Mouse (Mus musculus): Measurements from ENCODE around the gene Phactr2.

Gene Phactr2

GRCm38 (mm10) chr10:13448283-13449045 lies 25.7 kb downstream of the Phactr2 start:
- DNase-seq (ENCODE audit: low read depth, low spot score): no peak

- no peak for DNase-seq (ENCODE audit: low read depth, low spot score)
These were observed 27.4 kb downstream of the Phactr2 start for GRCm38 (mm10) chr10:13446791-13447249.

- no peak for DNase-seq (ENCODE audit: low read depth, low spot score)
These were observed 30.0 kb downstream of the Phactr2 start for GRCm38 (mm10) chr10:13444257-13444656.

- DNase-seq (ENCODE audit: low read depth, low spot score): no peak
These were observed 30.6 kb downstream of the Phactr2 start for GRCm38 (mm10) chr10:13443647-13444046.

- no peak for DNase-seq (ENCODE audit: low read depth, low spot score)
These were observed 33.9 kb downstream of the Phactr2 start for GRCm38 (mm10) chr10:13440292-13440691.

GRCm38 (mm10) chr10:13438118-13438821 lies 35.9 kb downstream of the Phactr2 start:
- no peak for DNase-seq (ENCODE audit: low read depth, low spot score)

GRCm38 (mm10) chr10:13437011-13437410 lies 37.2 kb downstream of the Phactr2 start:
- no peak for DNase-seq (ENCODE audit: low read depth, low spot score)

GRCm38 (mm10) chr10:13433016-13433415 lies 41.2 kb downstream of the Phactr2 start:
- DNase-seq (ENCODE audit: low read depth, low spot score): no peak

GRCm38 (mm10) chr10:13431641-13432540 lies 42.3 kb downstream of the Phactr2 start:
- DNase-seq (ENCODE audit: low read depth, low spot score): no peak

GRCm38 (mm10) chr10:13429766-13430165 lies 44.4 kb downstream of the Phactr2 start:
- DNase-seq (ENCODE audit: low read depth, low spot score): peak; percentile 36

- DNase-seq (ENCODE audit: low read depth, low spot score): no peak
These were observed 45.0 kb downstream of the Phactr2 start for GRCm38 (mm10) chr10:13429240-13429639.

- no peak for DNase-seq (ENCODE audit: low read depth, low spot score)
These were observed 45.7 kb downstream of the Phactr2 start for GRCm38 (mm10) chr10:13428536-13428935.

GRCm38 (mm10) chr10:13427599-13427998 lies 46.6 kb downstream of the Phactr2 start:
- DNase-seq (ENCODE audit: low read depth, low spot score): no peak

- DNase-seq (ENCODE audit: low read depth, low spot score): no peak
These were observed 49.0 kb downstream of the Phactr2 start for GRCm38 (mm10) chr10:13425198-13425597.

GRCm38 (mm10) chr10:13424508-13424907 lies 49.7 kb downstream of the Phactr2 start:
- no peak for DNase-seq (ENCODE audit: low read depth, low spot score)

- no peak for DNase-seq (ENCODE audit: low read depth, low spot score)
These were observed 50.2 kb downstream of the Phactr2 start for GRCm38 (mm10) chr10:13424015-13424414.

- DNase-seq (ENCODE audit: low read depth, low spot score): no peak
These were observed 52.1 kb downstream of the Phactr2 start for GRCm38 (mm10) chr10:13422121-13422520.

GRCm38 (mm10) chr10:13419246-13419645 lies 55.0 kb downstream of the Phactr2 start:
- no peak for DNase-seq (ENCODE audit: low read depth, low spot score)

GRCm38 (mm10) chr10:13415489-13416104 lies 58.6 kb downstream of the Phactr2 start:
- no peak for DNase-seq (ENCODE audit: low read depth, low spot score)

GRCm38 (mm10) chr10:13412202-13412923 lies 61.8 kb downstream of the Phactr2 start:
- DNase-seq (ENCODE audit: low read depth, low spot score): no peak

- no peak for DNase-seq (ENCODE audit: low read depth, low spot score)
These were observed 63.2 kb downstream of the Phactr2 start for GRCm38 (mm10) chr10:13411056-13411455.

All from brain, embryonic 18.5 days (tissue).